Mouse (Mus musculus) forebrain, embryonic 11.5 days (tissue): ENCODE measurements at regions not wholly inside any gene's neighbourhood (a gene's known extent, or its start where the extent isn't known, plus 50 kb on each side); places are given as distances from the start of the nearest gene placed in this dataset.

ENCODE experiments used
- ATAC-seq: fragments of 200-750 bp; cut with Nextera tagmentation; replicated peaks from 2 replicates; pipeline ENCODE4 v1.8.0; 2017; ENCODE audit warnings: moderate TSS enrichment; ENCODE audit not compliant: low FRiP score
- DNase-seq: peaks from one replicate; pipeline ENCODE4 v3.0.0-alpha.2; 2017; ENCODE audit warnings: low spot score
- H3K27ac ChIP-seq: fragments of 300-500 bp; sonication (generic); 2 replicates; pipeline ENCODE4 v1.5.1; 2014; ENCODE audit warnings: low read depth, low read length
- H3K27me3 ChIP-seq: fragments of 300-500 bp; sonication (generic); 2 replicates; pipeline ENCODE4 v1.6.1; 2014; ENCODE audit warnings: mild to moderate bottlenecking, low read length, mixed read lengths; ENCODE audit not compliant: control insufficient read depth, insufficient read depth
- H3K36me3 ChIP-seq: fragments of 300-500 bp; sonication (generic); 2 replicates; pipeline ENCODE4 v1.6.1; 2014; ENCODE audit warnings: mild to moderate bottlenecking, low read length, moderate library complexity, mixed read lengths; ENCODE audit not compliant: control insufficient read depth, insufficient read depth
- H3K4me1 ChIP-seq: fragments of 300-500 bp; sonication (generic); replicated peaks from 2 replicates; pipeline ENCODE4 v1.6.1; 2014; ENCODE audit warnings: low read length, mixed read lengths; ENCODE audit not compliant: control insufficient read depth, insufficient read depth
- H3K4me2 ChIP-seq: fragments of 300-500 bp; sonication (generic); 2 replicates; pipeline ENCODE4 v1.6.1; 2014; ENCODE audit warnings: low read depth, mild to moderate bottlenecking, low read length, moderate library complexity, mixed read lengths; ENCODE audit not compliant: severe bottlenecking
- H3K4me3 ChIP-seq: fragments of 300-500 bp; sonication (generic); 2 replicates; pipeline ENCODE4 v1.5.1; 2014; ENCODE audit warnings: low read depth, low read length
- H3K9ac ChIP-seq: fragments of 300-500 bp; sonication (generic); 2 replicates; pipeline ENCODE4 v1.6.1; 2014; ENCODE audit warnings: low read length
- H3K9me3 ChIP-seq: fragments of 300-500 bp; sonication (generic); 2 replicates; pipeline ENCODE4 v1.6.1; 2016; ENCODE audit warnings: low read length, mixed read lengths; ENCODE audit not compliant: control insufficient read depth
- WGBS: fragments of 180-500 bp; shearing (Covaris S2); extraction: QIAGEN DNeasy Blood & Tissue Kit; methylation state at CpG from one replicate; pipeline ENCODE4 v1.1.7; 2014; 5-methylcytosine and 5-hydroxymethylcytosine counted together

DNA sequence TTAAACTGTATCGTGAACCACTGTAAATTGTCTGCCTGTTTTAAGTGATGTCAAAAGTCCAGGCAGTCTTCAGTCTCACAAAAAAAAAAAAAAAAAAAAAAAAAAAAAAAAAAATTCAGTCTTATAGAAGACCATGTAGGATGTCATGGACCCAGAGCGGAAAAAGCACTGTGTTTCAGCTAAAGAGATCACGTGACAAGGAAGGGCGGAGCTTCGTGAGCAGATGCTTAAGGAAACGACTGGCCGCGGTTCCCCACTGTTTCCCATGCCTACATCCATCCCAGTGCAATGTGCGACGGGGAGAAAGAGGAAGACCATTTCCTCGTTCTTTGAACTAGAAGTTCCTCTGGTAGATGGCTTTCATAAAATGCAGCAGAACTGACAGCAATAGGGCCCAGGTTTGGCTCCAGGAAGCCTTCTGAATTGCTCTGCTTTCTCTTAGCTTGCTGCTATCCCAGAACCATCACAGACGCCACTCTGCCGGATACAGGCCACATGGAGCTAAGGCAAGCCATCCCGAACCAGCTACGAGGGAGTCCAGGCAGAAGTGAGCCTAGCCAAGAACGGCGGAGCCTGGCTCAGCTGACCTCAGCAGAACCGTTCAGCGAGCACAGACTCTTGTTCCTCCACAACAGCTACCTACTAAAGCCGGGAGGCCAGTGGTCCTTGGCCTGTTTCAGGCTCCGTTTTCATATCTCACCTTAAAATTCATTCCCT, 117.6 kb downstream of the Hlx start:
- DNase-seq (no peak), ATAC-seq (no peak)
- Histone ChIP-seq H3K27me3 (no peaks in the 10 kb centered on the region), H3K4me3 (no peak overlapping the region), H3K9me3 (no peaks in the 10 kb centered on the region), H3K4me2 (no peak overlapping the region), H3K4me1 (no peaks in the 10 kb centered on the region), H3K36me3 (no peaks in the 10 kb centered on the region), H3K27ac (no peak overlapping the region), H3K9ac (no peak overlapping the region)
- 87% methylated on average over 21 of the region's 21 CpGs for WGBS

GRCm38 (mm10) chr1:184612880-184613279, 119.5 kb downstream of the Hlx start:
- ATAC-seq (no peak), DNase-seq (no peak)
- no peak overlapping the region for H3K27ac ChIP-seq
- H3K36me3 ChIP-seq = no peaks in the 10 kb centered on the region
- 84% methylated on average over 4 of the region's 4 CpGs for WGBS
- no peaks in the 10 kb centered on the region for H3K9me3 ChIP-seq
- no peaks in the 10 kb centered on the region for H3K27me3 ChIP-seq
- no peak overlapping the region for H3K4me2 ChIP-seq
- H3K4me3 ChIP-seq = no peak overlapping the region
- no peak overlapping the region for H3K9ac ChIP-seq
- H3K4me1 ChIP-seq = no peaks in the 10 kb centered on the region

- H3K4me2 ChIP-seq = no peak overlapping the region
Measured at GRCm38 (mm10) chr1:184608938-184609337, 123.5 kb downstream of the Hlx start.

DNA sequence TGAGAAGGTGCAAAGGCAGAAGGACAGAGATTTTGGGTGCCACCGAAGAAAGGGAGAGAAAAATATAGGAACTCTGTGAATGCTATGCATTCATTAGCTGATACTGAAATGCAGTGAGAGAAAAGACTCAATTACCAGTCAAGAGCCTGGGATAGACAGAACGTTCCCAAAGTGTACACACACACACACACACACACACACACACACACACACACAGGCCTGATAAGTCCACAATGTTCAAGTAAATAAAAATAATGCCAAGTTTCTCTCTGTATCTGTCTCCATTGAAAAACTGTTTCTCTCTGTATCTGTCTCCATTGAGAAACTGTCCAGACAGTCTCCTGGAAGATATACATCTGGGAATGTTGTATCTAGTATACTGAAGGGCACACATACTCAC, 124.1 kb downstream of the Hlx start:
- no peak overlapping the region for H3K4me3 ChIP-seq
- no peaks in the 10 kb centered on the region for H3K36me3 ChIP-seq
- WGBS = 81% methylated on average over 2 of the region's 2 CpGs
- DNase-seq (no peak), ATAC-seq (no peak)
- H3K4me1 ChIP-seq = no peaks in the 10 kb centered on the region
- no peak overlapping the region for H3K9ac ChIP-seq
- H3K27ac ChIP-seq = no peak overlapping the region
- H3K27me3 ChIP-seq = no peaks in the 10 kb centered on the region
- no peaks in the 10 kb centered on the region for H3K9me3 ChIP-seq
- no peak overlapping the region for H3K4me2 ChIP-seq

More at GRCm38 (mm10) chr1:184608938-184609337, 123.5 kb downstream of the Hlx start:
- no peaks in the 10 kb centered on the region for H3K4me1 ChIP-seq
- H3K9ac ChIP-seq = no peak overlapping the region
- no peak overlapping the region for H3K27ac ChIP-seq
- ATAC-seq = no peak
- H3K4me3 ChIP-seq = no peak overlapping the region
- no peaks in the 10 kb centered on the region for H3K9me3 ChIP-seq
- DNase-seq = no peak
- no peaks in the 10 kb centered on the region for H3K27me3 ChIP-seq
- H3K36me3 ChIP-seq = no peaks in the 10 kb centered on the region
- 61% methylated on average over 5 of the region's 5 CpGs for WGBS

DNA sequence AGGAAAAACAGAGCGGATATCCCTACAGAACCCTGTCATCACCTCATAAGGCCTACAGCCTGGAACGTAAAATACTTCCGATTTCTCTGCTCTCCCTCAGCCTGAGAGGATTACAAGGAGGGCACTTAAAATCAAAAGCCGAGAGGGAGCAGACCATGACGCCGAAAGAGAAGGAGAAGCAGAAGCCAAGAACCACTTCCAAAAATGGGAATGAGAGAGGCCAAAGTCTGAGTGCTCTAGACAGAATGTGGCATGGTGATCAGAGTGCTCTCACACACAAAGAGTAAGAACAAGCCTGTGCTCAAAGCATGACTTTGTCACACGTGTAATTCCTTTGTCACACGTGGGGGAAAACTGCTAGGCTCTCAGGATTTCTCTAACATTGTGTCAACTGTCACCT, 125.9 kb downstream of the Hlx start:
- ATAC-seq (no peak), DNase-seq (no peak)
- H3K9me3 ChIP-seq = no peaks in the 10 kb centered on the region
- no peaks in the 10 kb centered on the region for H3K36me3 ChIP-seq
- 84% methylated on average over 8 of the region's 8 CpGs for WGBS
- no peak overlapping the region for H3K4me2 ChIP-seq
- H3K4me1 ChIP-seq = no peaks in the 10 kb centered on the region
- H3K9ac ChIP-seq = no peak overlapping the region
- H3K27ac ChIP-seq = no peak overlapping the region
- H3K27me3 ChIP-seq = no peaks in the 10 kb centered on the region
- no peak overlapping the region for H3K4me3 ChIP-seq

DNA sequence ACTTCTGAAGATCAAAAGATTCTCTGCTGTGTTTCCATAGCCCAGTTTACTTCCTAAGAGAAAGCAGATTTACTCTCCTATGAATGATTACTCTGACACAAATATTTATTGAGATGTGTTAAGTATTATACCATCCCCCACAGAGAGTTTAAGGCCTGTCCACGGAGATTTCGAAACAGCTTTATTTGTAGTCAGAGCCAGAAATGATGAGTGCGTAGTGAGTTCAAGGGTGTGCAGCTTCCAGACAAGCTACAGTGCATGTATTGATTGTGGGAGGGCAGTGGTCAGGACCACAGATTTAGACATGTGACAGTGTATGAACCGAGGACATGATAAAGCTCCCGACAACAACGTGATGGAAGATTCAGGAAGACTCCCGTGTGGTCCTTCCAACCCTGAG, 126.8 kb downstream of the Hlx start:
- no peak overlapping the region for H3K4me2 ChIP-seq
- H3K9ac ChIP-seq = no peak overlapping the region
- no peak overlapping the region for H3K27ac ChIP-seq
- DNase-seq = no peak
- H3K9me3 ChIP-seq = no peaks in the 10 kb centered on the region
- WGBS = 92% methylated on average over 7 of the region's 7 CpGs
- H3K4me1 ChIP-seq = no peaks in the 10 kb centered on the region
- no peaks in the 10 kb centered on the region for H3K36me3 ChIP-seq
- no peaks in the 10 kb centered on the region for H3K27me3 ChIP-seq
- no peak for ATAC-seq
- no peak overlapping the region for H3K4me3 ChIP-seq

DNA sequence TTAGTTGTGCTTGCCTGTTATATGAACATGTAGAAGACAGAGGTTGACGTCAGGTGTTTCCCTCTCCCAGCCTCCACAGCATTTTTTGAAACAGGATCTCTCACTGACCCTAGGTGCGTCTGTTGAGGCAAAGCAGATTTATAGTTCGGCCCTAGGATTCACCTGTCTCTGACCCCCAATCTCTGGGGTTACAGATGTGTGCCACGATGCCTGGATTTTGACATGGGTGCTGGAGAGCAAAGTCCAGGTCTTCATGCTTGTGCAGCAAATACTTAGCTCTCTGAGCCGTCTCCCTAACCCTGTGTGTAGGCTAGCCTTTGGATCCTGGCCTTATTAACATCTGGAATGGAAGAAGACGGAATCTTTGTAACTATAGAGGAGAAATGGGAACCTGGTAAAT, 129.3 kb downstream of the Hlx start:
- ATAC-seq (no peak), DNase-seq (no peak)
- Histone ChIP-seq H3K27ac (no peak overlapping the region), H3K9ac (no peak overlapping the region), H3K4me3 (no peak overlapping the region), H3K4me2 (no peak overlapping the region), H3K4me1 (no peaks in the 10 kb centered on the region), H3K9me3 (no peaks in the 10 kb centered on the region), H3K36me3 (no peaks in the 10 kb centered on the region), H3K27me3 (no peaks in the 10 kb centered on the region)
- 89% methylated on average over 6 of the region's 6 CpGs for WGBS

DNA sequence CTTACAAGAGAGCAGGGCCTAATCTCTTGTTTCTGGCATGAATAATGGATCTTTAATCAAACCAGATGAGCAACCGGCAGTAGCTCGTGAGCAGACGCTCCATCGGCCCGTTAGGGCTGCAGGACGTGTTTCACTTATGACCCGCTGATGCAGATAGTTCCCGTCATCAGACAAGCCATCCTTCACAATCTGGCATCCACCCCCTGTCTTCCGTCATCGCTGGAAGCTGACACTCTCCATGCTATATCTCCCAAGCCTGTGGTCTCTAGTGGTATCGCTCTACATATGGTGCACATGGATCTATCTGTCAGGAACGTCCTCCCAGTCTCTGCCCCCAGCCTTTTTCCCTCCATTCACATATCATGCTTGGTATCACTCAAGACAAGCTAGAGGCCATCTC, 137.0 kb downstream of the Hlx start:
- 89% methylated on average over 12 of the region's 12 CpGs for WGBS
- no peak for ATAC-seq
- no peaks in the 10 kb centered on the region for H3K4me1 ChIP-seq
- no peaks in the 10 kb centered on the region for H3K36me3 ChIP-seq
- no peaks in the 10 kb centered on the region for H3K9me3 ChIP-seq
- no peak for DNase-seq
- no peak overlapping the region for H3K27ac ChIP-seq
- no peak overlapping the region for H3K9ac ChIP-seq
- H3K4me2 ChIP-seq = no peak overlapping the region
- H3K4me3 ChIP-seq = no peak overlapping the region
- H3K27me3 ChIP-seq = no peaks in the 10 kb centered on the region

- Histone ChIP-seq H3K27ac (no peak overlapping the region), H3K27me3 (no peaks in the 10 kb centered on the region), H3K9me3 (no peaks in the 10 kb centered on the region), H3K4me3 (no peak overlapping the region), H3K36me3 (no peaks in the 10 kb centered on the region), H3K9ac (no peak overlapping the region), H3K4me2 (no peak overlapping the region), H3K4me1 (no peaks in the 10 kb centered on the region)
- DNase-seq (no peak), ATAC-seq (no peak)
- 70% methylated on average over 7 of the region's 7 CpGs for WGBS
Measured at GRCm38 (mm10) chr1:184590634-184591033, 141.8 kb downstream of the Hlx start.
